Mouse (Mus musculus): ENCODE results near the gene Tcl1b4.

- TF ChIP-seq CTCF (IDR thresholded peaks at IDR 0.05) = no peak
- no peak for TF ChIP-seq POLR2A (IDR thresholded peaks at IDR 0.05; ENCODE audit: insufficient read depth, low read depth, low read length)
These were observed 37.3 kb downstream of the Tcl1b4 start for GRCm38 (mm10) chr12:105239060-105239459.
